Mouse (Mus musculus) neural tube, embryonic 14.5 days (tissue): ENCODE results near the gene Cel. TPM values are rescaled to one million over a fixed set of nuclear protein-coding genes. Genes with fewer than 3 reads are reported as not detected.
"Not testable (repeated sequence)": the region's sequence is repeated elsewhere in the genome, so short reads cannot be mapped to it uniquely, and the experiment has no call there.

Experiments used
- ATAC-seq: fragments of 200-750 bp; cut with Nextera tagmentation; 2 replicates; pipeline ENCODE4 v1.8.0; 2017; ENCODE audit warnings: low read depth, mild to moderate bottlenecking, moderate TSS enrichment, moderate library complexity
- H3K27ac ChIP-seq: fragments of 300-500 bp; sonication (generic); 2 replicates; pipeline ENCODE4 v1.5.1; 2014; ENCODE audit warnings: low read depth, mild to moderate bottlenecking, control low read depth, low read length, moderate library complexity, mixed read lengths
- H3K27me3 ChIP-seq: fragments of 300-500 bp; sonication (generic); 2 replicates; pipeline ENCODE4 v1.6.1; 2014; ENCODE audit warnings: low read length; ENCODE audit not compliant: control insufficient read depth, insufficient read depth
- H3K36me3 ChIP-seq: fragments of 300-500 bp; sonication (generic); 2 replicates; pipeline ENCODE4 v1.6.1; 2014; ENCODE audit warnings: low read length, mixed read lengths; ENCODE audit not compliant: control insufficient read depth, insufficient read depth
- H3K4me1 ChIP-seq: fragments of 300-500 bp; sonication (generic); 2 replicates; pipeline ENCODE4 v1.6.1; 2014; ENCODE audit warnings: low read length; ENCODE audit not compliant: control insufficient read depth, insufficient read depth
- H3K4me2 ChIP-seq: fragments of 300-500 bp; sonication (generic); 2 replicates; pipeline ENCODE4 v1.6.1; 2014; ENCODE audit warnings: mild to moderate bottlenecking, low read depth, low read length, control low read depth
- H3K4me3 ChIP-seq: fragments of 300-500 bp; sonication (generic); 2 replicates; pipeline ENCODE4 v1.5.1; 2014; ENCODE audit warnings: low read depth, low read length, control low read depth, mixed read lengths
- H3K9ac ChIP-seq: fragments of 300-500 bp; sonication (generic); replicated peaks from 2 replicates; pipeline ENCODE4 v1.6.1; 2014; ENCODE audit warnings: low read depth, mild to moderate bottlenecking, control low read depth, low read length, mixed read lengths
- H3K9me3 ChIP-seq: fragments of 300-500 bp; sonication (generic); 2 replicates; pipeline ENCODE4 v1.6.1; 2016; ENCODE audit warnings: low read length; ENCODE audit not compliant: control insufficient read depth
- WGBS: fragments of 180-500 bp; shearing (Covaris S2); extraction: QIAGEN DNeasy Blood & Tissue Kit; methylation state at CpG from one replicate; pipeline ENCODE4 v1.1.7; 2014; 5-methylcytosine and 5-hydroxymethylcytosine counted together
- polyA plus RNA-seq: library from polyadenylated mRNA; unstranded; fragments of >200 nt; fragmentation: Nextera tagmentation; extraction: Ambion mirVana; gene quantifications from 2 replicates; pipeline ENCODE4 v1.2.1, GENCODE M21; 2014

Cel gene
- polyA plus RNA-seq, 1 experiment from 2014 or later: not detected

DNA sequence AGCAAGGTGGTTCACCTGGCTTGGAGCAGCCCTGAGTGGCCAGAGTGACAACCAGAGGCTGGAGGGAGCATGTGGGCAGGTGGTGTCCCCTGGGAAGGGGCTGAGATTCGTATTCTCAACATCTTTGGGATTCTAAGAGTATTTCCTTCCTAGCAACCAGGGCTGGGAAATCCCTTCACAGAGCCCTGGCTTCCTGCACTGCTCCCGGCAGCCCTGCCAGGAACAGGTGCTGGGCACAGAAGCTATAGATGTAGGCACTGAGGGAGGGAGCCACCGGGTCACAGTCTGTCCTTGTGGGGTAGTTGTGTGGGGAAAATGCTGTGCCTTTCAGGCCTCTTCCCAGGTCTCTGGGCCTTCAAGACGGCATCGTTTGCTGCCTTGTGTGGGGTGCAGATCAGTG, 42.6 kb downstream of the Cel start:
- Histone ChIP-seq H3K4me3 (no peak overlapping the region), H3K27me3 (no peaks in the 10 kb centered on the region), H3K4me1 (peaks cover 48% of the 10 kb centered on the region), H3K36me3 (no peaks in the 10 kb centered on the region), H3K9me3 (no peaks in the 10 kb centered on the region), H3K9ac (no peak overlapping the region), H3K4me2 (no peak overlapping the region), H3K27ac (no peak overlapping the region)
- 66% methylated on average over 5 of the region's 5 CpGs for WGBS
- no peak for ATAC-seq

GRCm38 (mm10) chr2:28518231-28518630, 45.0 kb downstream of the Cel start:
- 10% methylated on average over 2 of the region's 2 CpGs for WGBS
- H3K36me3 ChIP-seq: no peaks in the 10 kb centered on the region
- no peak for ATAC-seq
- H3K4me2 ChIP-seq: peak overlapping the region; percentile 1; the same call in 1 of the 2 replicates
- no peak overlapping the region for H3K27ac ChIP-seq
- H3K4me3 ChIP-seq: no peak overlapping the region
- H3K27me3 ChIP-seq: no peaks in the 10 kb centered on the region
- H3K9me3 ChIP-seq: no peaks in the 10 kb centered on the region
- no peak overlapping the region for H3K9ac ChIP-seq
- peaks cover 47% of the 10 kb centered on the region for H3K4me1 ChIP-seq

DNA sequence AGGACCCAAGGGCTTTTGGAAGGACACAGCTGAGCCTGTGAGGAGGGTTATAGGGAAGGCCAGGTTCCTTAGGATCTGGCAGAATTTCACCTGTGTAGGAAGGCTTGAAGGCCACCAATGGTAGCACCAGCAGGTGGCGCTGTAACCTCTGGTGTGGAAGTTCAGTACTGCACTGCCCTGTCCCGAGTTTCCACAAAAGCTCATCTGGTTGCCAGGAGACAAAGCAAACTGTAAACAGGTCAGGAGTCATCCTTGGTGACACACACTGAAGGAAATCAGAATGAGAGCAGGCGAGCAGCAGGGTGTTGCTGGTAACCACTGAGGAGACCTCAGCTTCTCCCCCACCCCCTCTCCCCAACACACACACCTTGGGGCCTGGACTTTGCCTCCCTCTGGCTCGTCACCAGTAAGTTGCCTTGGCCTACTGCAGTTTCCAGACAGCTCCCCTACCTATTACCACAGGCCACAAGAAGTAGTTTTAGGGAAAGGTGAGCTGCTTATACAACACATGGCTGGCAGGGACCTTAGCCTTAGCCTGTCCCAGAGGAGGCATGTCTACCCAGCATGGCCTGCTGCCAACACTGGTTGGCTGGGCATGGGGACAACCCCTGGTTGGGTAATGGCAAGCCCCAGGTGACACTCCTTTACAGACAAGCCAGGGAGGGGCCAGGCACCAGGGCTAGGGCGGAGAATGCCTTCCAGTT, 45.8 kb downstream of the Cel start:
- Histone ChIP-seq H3K36me3 (no peaks in the 10 kb centered on the region), H3K27me3 (no peaks in the 10 kb centered on the region), H3K9me3 (no peaks in the 10 kb centered on the region), H3K9ac (no peak overlapping the region), H3K4me2 (no peak overlapping the region), H3K27ac (no peak overlapping the region), H3K4me1 (peaks cover 47% of the 10 kb centered on the region), H3K4me3 (no peak overlapping the region)
- ATAC-seq: no peak
- 44% methylated on average over 5 of the region's 5 CpGs for WGBS

DNA sequence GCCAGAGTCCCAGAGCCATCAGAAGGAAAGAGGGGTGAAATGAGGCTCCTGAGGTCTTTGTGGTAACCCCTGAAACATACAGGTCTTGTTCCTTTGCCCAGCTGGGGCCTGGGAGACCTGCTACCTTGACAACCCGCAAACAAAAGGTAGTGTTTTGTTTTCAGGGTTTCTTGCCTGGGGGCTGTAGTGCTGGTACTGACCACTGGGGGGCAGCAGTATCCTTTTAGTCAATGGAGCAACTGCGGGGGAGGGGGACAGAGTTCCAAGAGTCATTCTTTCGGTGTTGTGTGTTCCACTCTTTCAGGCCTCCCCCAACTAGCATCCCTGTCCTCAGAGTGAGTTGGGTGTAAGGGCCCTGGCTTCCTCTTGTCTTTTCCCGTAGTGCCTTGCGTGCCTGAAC, 48.7 kb downstream of the Cel start:
- H3K9ac ChIP-seq: peak overlapping the region; percentile 98
- H3K4me2 ChIP-seq: peak overlapping the region; percentile 83
- 0 out of 2 replicates have a peak, but pooled peaks have one; percentile 7 for ATAC-seq
- peaks cover 45% of the 10 kb centered on the region for H3K4me1 ChIP-seq
- 21% methylated on average over 5 of the region's 5 CpGs for WGBS
- H3K9me3 ChIP-seq: no peaks in the 10 kb centered on the region
- peak overlapping the region; percentile 85 for H3K4me3 ChIP-seq
- no peaks in the 10 kb centered on the region for H3K36me3 ChIP-seq
- H3K27me3 ChIP-seq: no peaks in the 10 kb centered on the region
- peak overlapping the region; percentile 86; the same call in 1 of the 2 replicates for H3K27ac ChIP-seq

DNA sequence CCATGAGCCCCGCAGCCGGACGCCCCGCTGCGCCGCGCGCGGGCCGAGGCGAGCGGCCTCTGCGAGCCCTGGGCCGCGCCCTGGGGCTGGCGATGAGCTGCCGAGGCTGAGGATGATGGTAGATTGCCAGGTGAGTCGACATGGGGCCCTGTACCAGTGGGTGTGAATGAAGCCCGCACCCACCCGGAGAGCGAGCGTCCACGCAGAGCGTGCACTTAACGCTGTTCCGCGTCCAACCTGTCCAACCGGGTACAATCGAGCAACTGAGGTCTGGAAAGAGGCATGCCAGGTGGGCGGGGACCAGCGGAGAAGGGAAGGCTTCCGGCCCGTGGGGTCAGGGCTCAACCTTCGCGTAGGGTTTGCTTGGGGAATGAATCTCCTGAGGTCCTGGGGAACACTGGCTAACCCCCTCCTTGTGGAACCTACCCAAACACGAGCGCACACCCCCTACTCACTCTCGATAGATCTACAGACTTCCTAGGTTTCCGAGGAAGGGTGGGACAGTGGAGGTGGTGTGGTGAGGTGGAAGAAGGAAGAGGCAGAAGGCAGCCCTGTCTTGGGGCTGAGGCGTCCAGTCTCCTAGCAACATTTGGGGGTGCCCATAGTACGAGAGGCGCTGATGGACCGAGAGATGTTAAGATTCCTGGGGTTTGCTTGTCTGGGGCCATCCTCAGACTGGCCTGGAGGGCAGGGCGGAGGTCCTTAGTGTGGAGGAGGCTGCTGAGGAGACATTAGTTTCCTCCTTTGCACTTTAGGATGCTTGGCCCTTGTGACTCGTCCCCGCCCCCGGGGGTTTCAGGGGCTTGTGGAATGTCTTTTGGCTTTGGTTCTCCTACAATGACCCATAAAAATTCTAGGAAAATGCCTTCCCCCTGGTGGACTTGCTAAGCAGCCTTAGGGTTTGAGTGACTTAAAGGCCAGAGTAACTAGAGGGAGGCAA, 49.5 kb downstream of the Cel start:
- peaks cover 43% of the 10 kb centered on the region for H3K4me1 ChIP-seq
- H3K4me3 ChIP-seq: peak overlapping the region; percentile 85
- no peaks in the 10 kb centered on the region for H3K36me3 ChIP-seq
- H3K9ac ChIP-seq: peak overlapping the region; percentile 98
- 5% methylated on average over 46 of the region's 47 CpGs for WGBS
- peak overlapping the region; percentile 83 for H3K4me2 ChIP-seq
- H3K9me3 ChIP-seq: no peaks in the 10 kb centered on the region
- peak; percentile 49 for ATAC-seq
- H3K27ac ChIP-seq: peak overlapping the region; percentile 86
- no peaks in the 10 kb centered on the region for H3K27me3 ChIP-seq

GRCm38 (mm10) chr2:28512798-28513401, 50.3 kb downstream of the Cel start, which contains the start of gene Ralgds:
Gene Ralgds, plus strand, starts transcription at chr2:28513125.
- peak; percentile 60 for ATAC-seq
- no peaks in the 10 kb centered on the region for H3K27me3 ChIP-seq
- H3K4me1 ChIP-seq: peaks cover 35% of the 10 kb centered on the region
- peak within 1 kb of the TSS; percentile 83 for H3K4me2 ChIP-seq
- no peaks in the 10 kb centered on the region for H3K36me3 ChIP-seq
- peak within 1 kb of the TSS; percentile 85 for H3K4me3 ChIP-seq
- WGBS: under 1% methylated on average over 39 of the region's 71 CpGs
- H3K27ac ChIP-seq: peak within 1 kb of the TSS; percentile 86
- no peaks in the 10 kb centered on the region for H3K9me3 ChIP-seq
- peak within 1 kb of the TSS; percentile 98 for H3K9ac ChIP-seq

- 53% methylated on average over 5 of the region's 5 CpGs for WGBS
- not testable (repeated sequence) for H3K27me3 ChIP-seq, H3K27ac ChIP-seq, H3K36me3 ChIP-seq, H3K9me3 ChIP-seq, ATAC-seq, H3K9ac ChIP-seq, H3K4me2 ChIP-seq, H3K4me3 ChIP-seq
- H3K4me1 ChIP-seq: peaks cover 24% of the 10 kb centered on the region
These were observed 51.6 kb downstream of the Cel start for GRCm38 (mm10) chr2:28511600-28511999.

DNA sequence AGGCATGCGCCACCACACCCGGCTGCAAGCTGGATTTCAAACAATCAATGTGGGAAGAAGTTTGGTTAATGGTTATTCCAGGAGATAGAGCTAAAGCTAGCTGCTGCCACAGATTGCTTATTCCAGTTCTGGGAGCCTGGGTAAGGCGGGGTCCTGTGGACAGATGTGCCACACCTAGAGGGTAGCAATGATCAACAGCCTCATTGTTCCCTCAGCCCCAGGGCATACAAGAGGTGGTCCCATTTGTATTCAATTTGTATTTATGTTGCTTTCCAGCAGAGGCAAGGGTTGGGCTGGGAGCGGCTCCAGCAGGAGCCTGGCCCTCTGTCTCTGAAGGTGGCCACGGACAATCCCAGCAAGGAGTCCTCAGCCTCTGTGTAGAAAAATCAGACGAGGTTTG, 56.9 kb downstream of the Cel start:
- no peak overlapping the region for H3K4me2 ChIP-seq
- no peak overlapping the region for H3K27ac ChIP-seq
- H3K9ac ChIP-seq: no peak overlapping the region
- no peaks in the 10 kb centered on the region for H3K27me3 ChIP-seq
- WGBS: 79% methylated on average over 6 of the region's 6 CpGs
- H3K36me3 ChIP-seq: no peaks in the 10 kb centered on the region
- no peaks in the 10 kb centered on the region for H3K9me3 ChIP-seq
- H3K4me3 ChIP-seq: no peak overlapping the region
- no peaks in the 10 kb centered on the region for H3K4me1 ChIP-seq
- ATAC-seq: no peak
